ENCODE assay signal across 11 mouse cellular contexts in the genomic region with DNA sequence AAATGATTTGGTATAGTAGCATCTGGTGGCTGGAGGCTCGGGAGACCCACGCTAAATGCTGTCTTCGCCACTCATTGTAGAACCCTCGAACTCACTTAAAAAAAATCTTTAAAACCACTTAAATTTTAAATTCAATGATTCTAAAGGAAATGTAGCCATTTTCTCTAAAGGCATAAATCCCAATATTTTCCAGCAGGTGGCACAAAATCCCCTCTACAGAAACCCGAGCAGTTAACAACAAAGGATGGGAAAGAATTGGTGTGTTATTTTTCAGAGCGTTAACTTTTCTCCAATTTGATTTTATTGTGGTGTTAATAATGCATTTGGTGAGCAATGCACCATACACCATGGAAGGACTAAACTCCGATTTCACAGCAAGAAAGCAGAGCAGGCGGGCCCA.
A peak's percentile ranks its signal among the peaks of the same experiment; 100 is the strongest.
DNase-seq lines count a peak whose midpoint lies in the region; ATAC-seq and TF ChIP-seq lines count a peak whose summit lies in the region.
"Had no signal": no experiment of that assay in that cellular context is flagged by ENCODE, and none has a peak within 500 bp of the region (broad histone marks: within the 10 kb centered on the region; RNA-seq: fewer than 3 reads in every experiment).

No protein-coding gene starts in this region.

- no peaks in the 10 kb centered on the region for H3K36me3 ChIP-seq in forebrain, embryonic 13.5 days (ENCODE audit: poor library complexity, severe bottlenecking)
- no peaks in the 10 kb centered on the region for H3K36me3 ChIP-seq in midbrain, embryonic 13.5 days
- H3K36me3 ChIP-seq: embryonic facial prominence, embryonic 12.5 days; liver, embryonic 13.5 days had no signal

- peaks cover 20% of the 10 kb centered on the region for H3K4me1 ChIP-seq in forebrain, embryonic 13.5 days
- H3K4me1 ChIP-seq in midbrain, embryonic 13.5 days (replicated peaks), result peaks cover 44% of the 10 kb centered on the region
- H3K4me1 ChIP-seq: embryonic facial prominence, embryonic 12.5 days; liver, embryonic 13.5 days had no signal

- peak overlapping the region; percentile 23; the same call in 1 of the 2 replicates for H3K9ac ChIP-seq in forebrain, embryonic 13.5 days
- H3K9ac ChIP-seq in midbrain, embryonic 13.5 days (replicated peaks), result no peak overlapping the region
- H3K9ac ChIP-seq: embryonic facial prominence, embryonic 12.5 days; liver, embryonic 13.5 days had no signal

- H3K9me3 ChIP-seq in forebrain, embryonic 13.5 days (replicated peaks), result no peaks in the 10 kb centered on the region
- no peaks in the 10 kb centered on the region for H3K9me3 ChIP-seq in midbrain, embryonic 13.5 days
- H3K9me3 ChIP-seq: embryonic facial prominence, embryonic 12.5 days; liver, embryonic 13.5 days had no signal

- no peak overlapping the region for H3K4me3 ChIP-seq in gastrocnemius, adult 2 months
- no peak overlapping the region for H3K4me3 ChIP-seq in forebrain, embryonic 13.5 days
- no peak overlapping the region for H3K4me3 ChIP-seq in midbrain, embryonic 13.5 days (replicated peaks)
- H3K4me3 ChIP-seq: embryonic facial prominence, embryonic 12.5 days; liver, embryonic 13.5 days had no signal

- intact Hi-C loops in gastrocnemius, adult 2 months (cut with DNase I), result loop anchor here (10.0 kb wide), 1 partner anchor 627 kb away; no protein-coding TSS in a partner anchor
- intact Hi-C loops in gastrocnemius, postnatal 14 days (cut with DNase I; ENCODE audit: low total_unique reads), result no loop called here

- H3K4me2 ChIP-seq in forebrain, embryonic 13.5 days, result no peak overlapping the region
- no peak overlapping the region for H3K4me2 ChIP-seq in midbrain, embryonic 13.5 days (replicated peaks)
- H3K4me2 ChIP-seq: embryonic facial prominence, embryonic 12.5 days; liver, embryonic 13.5 days had no signal

- WGBS in forebrain, embryonic 13.5 days, result 64% methylated on average over 8 of the region's 8 CpGs
- WGBS in midbrain, embryonic 13.5 days, result 52% methylated on average over 8 of the region's 8 CpGs

- peak; percentile 42; the same call in 1 of the 2 replicates for ATAC-seq in forebrain, embryonic 13.5 days
- no peak for ATAC-seq in midbrain, embryonic 13.5 days

- H3K27me3 ChIP-seq in forebrain, embryonic 13.5 days, result no peaks in the 10 kb centered on the region
- no peaks in the 10 kb centered on the region for H3K27me3 ChIP-seq in midbrain, embryonic 13.5 days
- H3K27me3 ChIP-seq: embryonic facial prominence, embryonic 12.5 days; liver, embryonic 13.5 days had no signal

- peak; percentile 55 for TF ChIP-seq CTCF in gastrocnemius, adult 2 months (IDR thresholded peaks at IDR 0.05)

- no peak for DNase-seq in gastrocnemius, adult 2 months
- no peak for DNase-seq in gastrocnemius, postnatal 14 days
- peak; percentile 9 for DNase-seq in 416B (ENCODE audit: low read depth)
- no peak for DNase-seq in layer of hippocampus, postnatal 25 days (ENCODE audit: extremely low spot score in 1 of 2, low spot score in 1 of 2)
- DNase-seq in kidney, adult 11 months, result no peak
- no peak for DNase-seq in natural killer cell, adult 2 months (ENCODE audit: low spot score in 2 of 2)
- DNase-seq: gastrocnemius, postnatal 10 days; liver, embryonic 13.5 days had no signal

- no peak overlapping the region for H3K27ac ChIP-seq in gastrocnemius, adult 2 months
- H3K27ac ChIP-seq in forebrain, embryonic 13.5 days, result peak overlapping the region; percentile 37
- H3K27ac ChIP-seq in midbrain, embryonic 13.5 days, result peak overlapping the region; percentile 64
- H3K27ac ChIP-seq: embryonic facial prominence, embryonic 12.5 days; liver, embryonic 13.5 days had no signal
